Mouse (Mus musculus): ENCODE data around the gene 2510009E07Rik.

The 2510009E07Rik gene

DNA sequence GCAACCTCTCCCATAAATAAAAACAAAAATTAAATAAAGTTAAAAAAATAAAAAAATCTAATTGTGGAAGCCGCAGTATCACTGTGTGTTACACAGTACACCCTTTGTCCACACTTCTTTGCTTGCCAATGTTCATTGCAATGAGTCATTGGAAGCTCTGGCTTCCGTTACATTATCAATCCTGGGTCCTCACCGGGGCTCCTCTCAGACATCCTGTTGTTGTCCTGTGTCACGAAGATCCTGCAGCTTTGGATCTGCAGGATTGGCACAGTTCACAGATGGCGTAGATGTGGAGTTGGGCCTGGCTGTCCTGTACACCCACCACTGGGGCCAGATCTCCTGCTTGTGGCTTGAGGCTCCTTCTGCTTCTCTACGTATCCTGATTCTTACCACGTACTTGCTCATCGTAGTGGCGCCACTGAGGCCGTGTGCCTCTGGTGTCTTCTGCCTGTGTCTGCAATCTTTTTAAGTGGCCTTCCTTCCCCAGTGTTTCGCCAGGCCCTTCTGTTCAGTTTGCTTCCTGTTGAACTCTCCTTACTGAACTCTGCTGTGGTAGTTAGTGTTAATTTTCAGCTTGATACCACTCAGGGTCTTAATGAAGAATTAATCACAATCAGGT lies 57.2 kb downstream of the 2510009E07Rik start:
- in situ Hi-C loops (cut with MboI, MseI): no loop called here

DNA sequence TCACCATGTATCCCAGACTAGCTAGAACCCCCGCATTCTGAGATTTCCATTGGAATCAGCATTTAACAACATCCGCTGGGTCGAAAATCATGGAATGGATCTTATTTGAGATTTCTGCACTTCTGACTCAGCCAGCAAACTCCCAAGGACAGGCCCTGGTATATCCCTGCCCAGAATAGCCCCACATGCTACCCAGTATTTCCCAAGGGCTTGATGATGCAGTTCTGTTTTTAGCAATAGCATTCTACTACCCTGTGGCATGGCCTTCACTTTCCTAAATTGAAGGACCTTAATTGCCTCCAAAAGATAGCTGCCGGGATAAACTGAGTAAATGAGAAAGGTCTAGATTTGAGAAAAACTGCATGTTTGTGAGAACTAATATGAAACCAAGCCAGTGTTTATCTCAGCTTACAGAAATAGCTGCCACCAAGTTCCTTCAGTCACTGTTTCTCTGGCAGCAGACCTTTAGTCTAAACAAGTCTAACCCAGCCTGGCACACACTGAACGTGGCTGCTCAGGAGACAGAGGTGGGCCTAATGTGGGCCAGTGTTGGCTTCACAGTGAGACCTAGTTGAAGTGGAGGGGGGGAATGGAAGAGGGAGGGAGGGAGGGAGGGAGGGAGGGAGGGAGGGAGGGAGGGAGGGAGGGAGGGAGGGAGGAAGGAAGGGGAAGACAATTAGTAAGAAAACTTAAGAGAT lies 58.2 kb downstream of the 2510009E07Rik start:
- in situ Hi-C loops (cut with MboI, MseI): no loop called here

DNA sequence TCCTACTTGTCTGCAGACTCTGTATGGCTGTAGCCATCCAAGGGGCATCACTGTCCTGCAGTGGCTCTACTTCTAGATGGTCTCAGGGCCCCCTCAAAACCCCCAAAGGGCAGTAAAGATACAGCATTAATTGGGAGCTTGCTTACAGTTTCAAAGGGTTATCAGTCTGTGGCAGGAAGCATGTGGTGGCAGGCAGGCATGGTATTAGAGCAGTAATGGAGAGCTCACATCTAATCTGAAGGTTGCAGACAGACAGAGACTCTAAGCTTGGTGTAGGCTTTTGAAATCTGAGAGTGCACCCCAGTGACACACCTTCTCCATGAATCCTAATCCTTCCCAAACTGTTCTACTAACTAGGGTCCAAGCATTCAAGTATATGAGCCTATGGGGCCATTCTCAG lies 60.0 kb downstream of the 2510009E07Rik start:
- in situ Hi-C loops (cut with MboI, MseI): no loop called here

- in situ Hi-C loops (cut with MboI, MseI): no loop called here
Measured at GRCm38 (mm10) chr16:21631815-21632222, 62.6 kb downstream of the 2510009E07Rik start.

DNA sequence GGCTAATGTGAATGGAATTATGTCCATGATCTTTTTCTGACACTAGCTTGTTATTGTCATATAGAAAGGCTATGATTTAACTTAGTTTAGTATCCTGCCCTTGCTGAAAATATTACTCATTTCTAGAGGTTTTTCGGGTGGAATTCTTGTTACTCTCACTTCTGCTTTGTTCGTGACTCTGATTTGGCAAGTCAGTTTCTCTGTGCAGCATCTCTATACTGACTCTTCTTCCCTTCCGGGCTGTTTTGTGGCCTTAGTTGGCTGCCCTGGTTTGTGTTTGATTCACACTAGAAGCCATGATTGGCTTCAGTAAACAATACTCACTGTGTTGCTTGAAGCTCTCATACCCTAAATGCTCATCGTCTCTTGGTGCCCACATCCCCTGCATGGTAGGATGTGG lies 63.9 kb downstream of the 2510009E07Rik start:
- in situ Hi-C loops (cut with MboI, MseI): no loop called here

DNA sequence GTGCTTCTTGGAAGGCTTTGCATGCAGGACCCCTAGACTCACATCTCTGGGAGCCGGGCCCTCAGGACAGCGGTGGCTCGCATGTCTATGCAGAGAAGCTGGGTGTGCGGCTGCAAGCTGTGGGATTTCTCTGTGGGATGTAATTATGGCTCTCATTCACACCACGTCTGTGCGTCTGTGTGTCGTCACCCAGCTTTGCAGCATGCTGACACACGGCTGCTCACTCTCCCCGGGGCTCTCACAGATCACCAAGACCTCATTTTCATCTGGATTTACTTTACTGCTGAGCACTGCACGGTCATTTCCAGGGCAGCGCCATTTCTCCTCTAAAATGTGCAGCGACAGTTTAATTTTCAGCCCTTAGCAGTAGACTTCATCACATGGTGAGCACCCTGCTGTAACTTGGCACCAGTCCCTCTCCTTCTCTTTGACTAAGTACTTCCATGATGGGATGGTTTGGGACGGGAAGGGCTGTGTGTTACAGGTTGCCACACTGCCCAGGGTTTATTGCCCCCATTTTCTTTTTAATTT lies 66.3 kb downstream of the 2510009E07Rik start:
- in situ Hi-C loops (cut with MboI, MseI): no loop called here

DNA sequence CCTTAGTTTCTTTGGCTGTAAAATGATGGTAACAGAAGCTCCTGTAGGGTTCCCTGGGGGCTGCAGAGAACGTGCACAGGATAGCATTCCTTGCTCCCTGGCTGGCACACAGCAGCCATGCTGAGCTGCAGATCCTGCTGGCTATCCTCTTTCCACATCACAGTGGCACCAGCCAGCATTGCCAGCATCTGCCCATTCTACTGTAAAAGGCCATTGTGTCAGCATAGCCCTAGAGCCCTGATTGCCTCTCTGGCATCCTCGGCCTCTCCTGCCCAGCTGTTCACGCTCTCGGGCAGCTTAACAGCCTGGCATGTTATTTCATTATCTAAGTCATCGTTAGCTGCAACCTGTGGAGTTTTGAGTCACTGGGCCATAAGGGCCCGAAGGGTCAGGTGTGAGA lies 67.2 kb downstream of the 2510009E07Rik start:
- in situ Hi-C loops (cut with MboI, MseI): no loop called here

DNA sequence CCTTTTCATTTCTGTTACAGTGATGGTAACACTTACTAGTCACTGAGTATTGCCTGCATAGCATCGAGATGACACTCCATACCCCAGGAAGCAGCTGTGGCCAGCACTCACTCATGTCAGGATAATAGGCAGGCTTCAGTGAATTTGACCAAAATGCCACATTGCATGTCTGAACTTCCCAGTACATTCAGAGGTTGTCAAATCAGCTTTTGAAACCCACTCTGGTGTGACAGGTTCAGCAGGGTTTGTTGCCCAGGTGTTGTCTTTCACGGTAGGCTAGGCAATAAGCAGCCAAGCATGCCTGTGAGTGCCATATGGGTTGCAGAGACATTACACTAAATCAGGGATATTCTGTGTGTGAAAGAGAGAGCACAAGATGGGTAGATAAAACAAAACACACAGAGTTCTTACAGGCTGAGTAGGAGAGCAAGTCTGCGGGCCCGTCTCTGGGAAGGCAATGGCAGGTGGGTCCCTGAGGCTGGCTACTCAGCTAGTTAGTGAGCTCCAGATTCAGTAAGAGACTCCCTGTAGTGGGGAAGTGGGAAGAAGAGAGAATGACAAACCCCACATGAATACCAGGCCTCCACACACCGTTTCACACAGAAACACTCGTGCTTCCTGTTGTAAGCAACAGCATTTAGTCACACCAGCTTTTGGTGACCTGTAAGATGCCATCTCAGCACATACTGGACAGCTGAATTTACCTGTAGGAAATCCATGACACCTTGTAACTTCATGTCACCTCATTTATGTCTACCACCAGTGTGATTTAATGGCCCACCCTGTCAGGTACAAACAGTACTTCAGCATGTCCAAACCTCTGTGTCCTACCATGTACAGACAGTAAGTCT lies 68.5 kb downstream of the 2510009E07Rik start:
- in situ Hi-C loops (cut with MboI, MseI): no loop called here

DNA sequence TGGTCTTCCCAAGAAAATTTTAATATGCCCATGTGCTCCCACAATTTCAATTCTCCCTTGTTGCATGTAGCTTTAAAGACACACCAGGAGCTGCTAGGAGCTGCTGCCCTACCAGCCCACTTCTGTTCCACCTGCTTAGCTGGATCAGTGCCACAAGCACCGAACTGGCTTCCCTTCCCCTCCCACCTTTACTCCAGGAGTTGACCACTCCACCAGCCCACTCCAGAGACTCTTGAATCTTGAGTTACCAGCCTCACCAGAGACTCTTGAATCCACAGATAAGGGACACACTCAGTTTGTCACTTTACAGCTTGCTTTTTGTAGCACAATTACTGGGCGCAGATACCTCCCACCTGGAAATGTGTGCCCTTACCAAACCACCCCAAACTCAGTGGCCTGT lies 73.8 kb downstream of the 2510009E07Rik start:
- in situ Hi-C loops (cut with MboI, MseI): no loop called here

GRCm38 (mm10) chr16:21615802-21616201 lies 78.7 kb downstream of the 2510009E07Rik start:
- in situ Hi-C loops (cut with MboI, MseI): no loop called here

- in situ Hi-C loops (cut with MboI, MseI): no loop called here
Measured at GRCm38 (mm10) chr16:21610473-21610872, 84.0 kb downstream of the 2510009E07Rik start.

GRCm38 (mm10) chr16:21608176-21608865 lies 86.1 kb downstream of the 2510009E07Rik start:
- in situ Hi-C loops (cut with MboI, MseI): no loop called here

DNA sequence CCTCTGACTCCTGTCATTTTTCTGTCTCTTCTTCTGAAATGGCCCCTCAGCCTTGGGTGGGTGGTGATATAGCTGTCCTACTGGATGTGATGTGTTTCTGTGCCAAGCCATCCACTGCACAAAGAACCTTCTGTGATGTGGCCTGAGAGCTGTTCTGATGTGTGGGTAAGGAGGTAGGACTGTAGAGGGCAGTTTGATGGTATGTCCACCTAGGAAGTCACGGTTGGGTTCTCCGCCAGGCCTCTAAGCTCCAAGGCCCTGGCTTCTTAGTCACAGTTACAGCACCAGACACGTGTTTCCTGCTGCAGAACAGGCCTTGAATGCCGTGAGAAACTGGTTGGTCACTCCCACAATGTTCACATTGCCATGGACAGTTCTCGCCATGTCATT lies 86.8 kb downstream of the 2510009E07Rik start:
- in situ Hi-C loops (cut with MboI, MseI): no loop called here

DNA sequence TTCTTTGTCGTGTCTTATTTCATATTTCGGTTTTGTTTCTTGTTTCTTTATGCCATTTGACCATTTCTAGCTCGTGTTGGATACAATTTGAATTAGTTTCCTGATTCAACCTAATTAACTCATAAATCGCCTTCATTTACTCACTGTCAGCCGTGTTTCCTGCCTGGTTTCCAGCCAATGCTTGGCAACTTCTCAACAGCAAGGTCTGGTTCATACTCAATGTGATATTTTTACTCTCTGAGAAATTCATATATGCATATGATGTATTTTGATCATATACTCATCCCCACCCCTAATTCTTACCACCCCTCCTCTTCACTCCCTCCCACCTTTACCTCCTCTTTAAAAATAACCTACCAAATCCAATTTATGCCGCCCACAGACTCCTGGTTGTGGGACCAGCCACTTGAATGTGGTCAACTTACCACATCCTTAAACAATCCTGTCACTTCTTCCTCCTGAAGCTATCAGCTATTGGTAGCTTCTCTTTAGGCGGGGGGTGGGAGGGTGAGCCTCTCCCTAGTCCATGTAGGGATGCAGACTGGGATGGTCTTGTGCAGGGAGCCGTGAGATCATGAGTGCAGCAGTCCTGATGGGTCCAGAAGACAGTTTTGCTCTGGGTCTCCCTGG lies 87.3 kb downstream of the 2510009E07Rik start:
- in situ Hi-C loops (cut with MboI, MseI): no loop called here

GRCm38 (mm10) chr16:21606249-21607020 lies 88.0 kb downstream of the 2510009E07Rik start:
- in situ Hi-C loops (cut with MboI, MseI): no loop called here

- in situ Hi-C loops (cut with MboI, MseI): no loop called here
Measured at GRCm38 (mm10) chr16:21604354-21604753, 90.1 kb downstream of the 2510009E07Rik start.
